Mouse (Mus musculus) MEL (cell line): ENCODE measurements around the gene Hist1h2ba.

Experiments used
- CTCF ChIP-seq, 3 experiments: IDR thresholded peaks in 2 of 3; conservative IDR thresholded peaks in 1 of 3; 2 replicates each; pipeline ENCODE4 v1.5.1; 2011 to 2012; ENCODE audit warnings: low read length in 3 of 3, low read depth in 2 of 3, mild to moderate bottlenecking in 2 of 3, improper control_type of control experiment in 1 of 3, inconsistent platforms in 1 of 3, mixed read lengths in 1 of 3, moderate library complexity in 1 of 3; ENCODE audit not compliant: control insufficient read depth in 1 of 3, insufficient read depth in 1 of 3, poor library complexity in 1 of 3, severe bottlenecking in 1 of 3
- E2F4 ChIP-seq: IDR thresholded peaks from 2 replicates; pipeline ENCODE4 v1.6.1; 2011; ENCODE audit warnings: low read depth, low read length, improper control_type of control experiment, borderline replicate concordance
- EP300 ChIP-seq, 2 experiments: IDR thresholded peaks; 2 replicates each; pipeline ENCODE4 v1.6.1; 2011; ENCODE audit warnings: improper control_type of control experiment in 2 of 2, low read length in 2 of 2, low read depth in 1 of 2, mild to moderate bottlenecking in 1 of 2
- HCFC1 ChIP-seq: IDR thresholded peaks from 2 replicates; pipeline ENCODE4 v1.6.1; 2012; ENCODE audit warnings: low read depth, mild to moderate bottlenecking, inconsistent platforms, low read length, improper control_type of control experiment, moderate library complexity
- MAFK ChIP-seq: IDR thresholded peaks from 2 replicates; pipeline ENCODE4 v1.6.1; 2011; ENCODE audit warnings: low read depth, mild to moderate bottlenecking, low read length, improper control_type of control experiment, borderline replicate concordance
- MAX ChIP-seq: IDR thresholded peaks from 2 replicates; pipeline ENCODE4 v1.6.1; 2011; ENCODE audit warnings: low read length, improper control_type of control experiment
- POLR2A ChIP-seq, 2 experiments: IDR thresholded peaks; 2 replicates each; pipeline ENCODE4 v1.6.1; 2011 to 2012; ENCODE audit warnings: low read length in 2 of 2, mild to moderate bottlenecking in 2 of 2, control low read depth in 1 of 2, improper control_type of control experiment in 1 of 2, low read depth in 1 of 2, moderate library complexity in 1 of 2; ENCODE audit not compliant: control insufficient read depth in 1 of 2, insufficient read depth in 1 of 2, poor library complexity in 1 of 2
- TCF12 ChIP-seq: IDR thresholded peaks from 2 replicates; pipeline ENCODE4 v1.6.1; 2014; ENCODE audit warnings: low read depth, mild to moderate bottlenecking, inconsistent platforms, low read length, improper control_type of control experiment, moderate library complexity

- TF ChIP-seq E2F4 (no peak), POLR2A (IDR thresholded peaks at IDR 0.05; ENCODE audit: control insufficient read depth in 1 of 2, insufficient read depth in 1 of 2, low read depth in 1 of 2, low read length in 2 of 2, poor library complexity in 1 of 2) (no peak), CTCF (IDR thresholded peaks at IDR 0.05 in 2 of 3, conservative IDR thresholded peaks at IDR 0.05 in 1 of 3; ENCODE audit: control insufficient read depth in 1 of 3, insufficient read depth in 1 of 3, low read depth in 2 of 3, low read length in 3 of 3, poor library complexity in 1 of 3, severe bottlenecking in 1 of 3) (no peak), MAX (no peak), HCFC1 (no peak), EP300 (IDR thresholded peaks at IDR 0.05; ENCODE audit: low read depth in 1 of 2, low read length in 2 of 2) (no peak), TCF12 (no peak), MAFK (no peak)
Observed at GRCm38 (mm10) chr13:23930461-23930860, 3.5 kb downstream of the Hist1h2ba start.
